Mouse (Mus musculus) stomach, postnatal 0 days (tissue): ENCODE measurements around the gene Psapl1.

Experiments
- CTCF ChIP-seq: IDR thresholded peaks from 2 replicates; pipeline ENCODE4 v1.5.1; 2016; ENCODE audit warnings: antibody characterized with exemption, low read depth, mild to moderate bottlenecking, moderate library complexity
- EP300 ChIP-seq: optimal IDR thresholded peaks from 2 replicates; pipeline ENCODE3; 2016; ENCODE audit warnings: antibody characterized with exemption

DNA sequence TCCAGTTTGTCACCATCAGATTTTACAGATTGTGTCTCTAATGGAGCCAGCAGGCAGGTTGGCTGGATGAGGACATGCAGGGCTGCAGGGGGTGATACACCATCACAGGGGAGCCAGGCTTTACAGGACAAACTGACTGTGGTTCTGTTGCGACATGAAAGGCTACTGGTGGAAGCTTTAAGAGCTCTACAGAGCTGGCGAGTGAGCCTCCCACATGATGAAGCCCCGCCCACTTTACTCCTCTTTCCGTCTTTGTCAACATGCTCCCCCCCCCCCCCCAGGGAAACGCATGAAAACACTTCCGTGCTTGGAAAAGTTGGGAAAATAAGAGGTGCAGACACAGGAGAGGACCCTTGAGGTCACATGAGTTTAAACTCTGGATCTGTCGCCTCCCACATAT is 25.6 kb upstream of the Psapl1 start:
- TF ChIP-seq EP300 (no peak), CTCF (no peak)
